Mouse (Mus musculus) heart, adult 2 months (tissue): Measurements from ENCODE around the gene Aatf. TPM values are rescaled to one million over a fixed set of nuclear protein-coding genes. Genes with fewer than 3 reads are reported as not detected.

Experiments
- DNase-seq, 2 experiments: peaks; one replicate each; pipeline ENCODE4 v3.0.0; 2021
- H3K27ac ChIP-seq: fragments of 200-600 bp; 2 replicates; pipeline ENCODE4 v1.8.1; 2022
- H3K27me3 ChIP-seq: fragments of 200-500 bp; 2 replicates; pipeline ENCODE4 v1.6.1; 2012; ENCODE audit warnings: mild to moderate bottlenecking, low read length, inconsistent platforms, mixed read lengths; ENCODE audit not compliant: control insufficient read depth, insufficient read depth
- H3K36me3 ChIP-seq: fragments of 200-500 bp; 2 replicates; pipeline ENCODE4 v1.6.1; 2012; ENCODE audit warnings: low read length, inconsistent platforms; ENCODE audit not compliant: control insufficient read depth, insufficient read depth
- H3K4me1 ChIP-seq: fragments of 200-500 bp; 2 replicates; pipeline ENCODE4 v1.6.1; 2011; ENCODE audit warnings: low read length; ENCODE audit not compliant: control insufficient read depth, insufficient read depth
- H3K4me3 ChIP-seq: fragments of 200-600 bp; 2 replicates; pipeline ENCODE4 v1.8.1; 2022
- H3K79me2 ChIP-seq: fragments of 200-500 bp; replicated peaks from 2 replicates; pipeline ENCODE4 v1.6.1; 2012; ENCODE audit warnings: mild to moderate bottlenecking, inconsistent platforms, low read length, moderate library complexity, mixed read lengths; ENCODE audit not compliant: control insufficient read depth, insufficient read depth
- H3K9ac ChIP-seq: fragments of 200-500 bp; 2 replicates; pipeline ENCODE4 v1.6.1; 2012; ENCODE audit warnings: low read depth, mild to moderate bottlenecking, control low read depth, inconsistent platforms, low read length, mixed read lengths
- CTCF ChIP-seq: fragments of 200-600 bp; IDR thresholded peaks from 2 replicates; pipeline ENCODE4 v1.8.1; 2022; ENCODE audit warnings: antibody characterized with exemption, mild to moderate bottlenecking, moderate library complexity
- EP300 ChIP-seq: fragments of 200-500 bp; IDR thresholded peaks from 2 replicates; pipeline ENCODE4 v1.6.1; 2011; ENCODE audit warnings: low read depth, low read length, control low read depth; ENCODE audit not compliant: insufficient read depth
- POLR2A ChIP-seq: fragments of 200-500 bp; IDR thresholded peaks from 2 replicates; pipeline ENCODE4 v1.6.1; 2011; ENCODE audit warnings: mild to moderate bottlenecking, low read depth, low read length, control low read depth; ENCODE audit not compliant: insufficient read depth
- WGBS: fragments of 180-500 bp; shearing (Covaris S2); methylation state at CpG from one replicate; pipeline ENCODE4 v1.1.7; 2018; 5-methylcytosine and 5-hydroxymethylcytosine counted together
- intact Hi-C: fragments of 180-260 bp; cut with DNase I; formaldehyde crosslinking; loops from one replicate; pipeline ENCODE4 v1.15.1; 2025
- long read RNA-seq: library from polyadenylated mRNA; stranded (forward); transcript quantifications from one replicate; pipeline ENCODE4 v2.0.0, GENCODE M21; 2021
- polyA plus RNA-seq: library from polyadenylated mRNA; depleted of rRNA; stranded (reverse); fragments of >200 nt; gene quantifications from 2 replicates; pipeline ENCODE4 v1.2.3, GENCODE M21; 2012; rRNA removed
- total RNA-seq, 2 experiments: library from RNA; stranded (reverse); gene quantifications; 2 replicates each; pipeline ENCODE4 v1.2.3; 2021

The Aatf gene
- total RNA-seq: 10 to 100 TPM; 13.8 to 14.3 TPM
- 2.9 TPM in 2 replicates for polyA plus RNA-seq
- long read RNA-seq, transcript Aatf-201 (13 exons, 1,822 nt): major isoform, 13 of 15 reads
- long read RNA-seq, partial matches to known transcripts: 1 of 15 reads
- long read RNA-seq, other reads (novel, unspliced or antisense): 1 of 15 reads

- WGBS: under 1% methylated on average over 80 of the region's 80 CpGs
- Histone ChIP-seq H3K79me2 (no peaks in the 10 kb centered on the region), H3K9ac (peak within 1 kb of the TSS; percentile 90), H3K36me3 (peaks cover 2% of the 10 kb centered on the region; the same call in 1 of the 2 replicates), H3K27me3 (peaks cover 5% of the 10 kb centered on the region), H3K27ac (peak within 1 kb of the TSS; percentile 79), H3K4me3 (peak within 1 kb of the TSS; percentile 94), H3K4me1 (0 out of 2 replicates have a peak, but pooled peaks cover 1% of the 10 kb centered on the region)
- intact Hi-C loops: loop anchor here (5.0 kb wide), 3 partner anchors 304 to 386 kb away; partner anchors contain the start of genes Acaca, Ggnbp2, Mrm1 and Tada2a
- DNase-seq: peak; percentile 98
- TF ChIP-seq EP300: peak; percentile 27; the same call in 1 of the 2 replicates
- peak; percentile 74 for TF ChIP-seq POLR2A
- no peak for TF ChIP-seq CTCF
Measured at GRCm38 (mm10) chr11:84513171-84514116, at the start of gene Aatf. Gene Aatf, minus strand, starts transcription at chr11:84513522.

- H3K27me3 ChIP-seq: no peaks in the 10 kb centered on the region
- H3K79me2 ChIP-seq: no peaks in the 10 kb centered on the region
- WGBS: 37% methylated on average over 9 of the region's 9 CpGs
- no peak for DNase-seq
- H3K4me1 ChIP-seq: no peaks in the 10 kb centered on the region
- no peak overlapping the region for H3K9ac ChIP-seq
- no peaks in the 10 kb centered on the region for H3K36me3 ChIP-seq
- TF ChIP-seq CTCF: no peak
- no peak overlapping the region for H3K27ac ChIP-seq
- intact Hi-C loops: no loop called here
- H3K4me3 ChIP-seq: no peak overlapping the region
Measured at GRCm38 (mm10) chr11:84562758-84563347, 49.5 kb upstream of the Aatf start.

GRCm38 (mm10) chr11:84561546-84561945 is 48.2 kb upstream of the Aatf start:
- WGBS: 55% methylated on average over 5 of the region's 5 CpGs
- TF ChIP-seq POLR2A: no peak
- TF ChIP-seq EP300: no peak
- no peak for TF ChIP-seq CTCF
- no peak overlapping the region for H3K27ac ChIP-seq
- intact Hi-C loops: no loop called here
- no peak for DNase-seq
- H3K27me3 ChIP-seq: no peaks in the 10 kb centered on the region
- no peak overlapping the region for H3K4me3 ChIP-seq
- no peaks in the 10 kb centered on the region for H3K36me3 ChIP-seq
- H3K4me1 ChIP-seq: no peaks in the 10 kb centered on the region
- no peaks in the 10 kb centered on the region for H3K79me2 ChIP-seq
- no peak overlapping the region for H3K9ac ChIP-seq

- Histone ChIP-seq H3K4me1 (no peaks in the 10 kb centered on the region), H3K79me2 (no peaks in the 10 kb centered on the region), H3K9ac (no peak overlapping the region), H3K27ac (no peak overlapping the region), H3K36me3 (no peaks in the 10 kb centered on the region), H3K4me3 (no peak overlapping the region), H3K27me3 (no peaks in the 10 kb centered on the region)
- WGBS: 74% methylated on average over 14 of the region's 14 CpGs
- DNase-seq: no peak
- intact Hi-C loops: no loop called here
- TF ChIP-seq CTCF (no peak), EP300 (no peak), POLR2A (no peak)
Measured at GRCm38 (mm10) chr11:84553821-84554450, 40.6 kb upstream of the Aatf start.

- intact Hi-C loops: no loop called here
- Histone ChIP-seq H3K27me3 (no peaks in the 10 kb centered on the region), H3K27ac (no peak overlapping the region), H3K79me2 (no peaks in the 10 kb centered on the region), H3K9ac (no peak overlapping the region), H3K4me3 (no peak overlapping the region), H3K4me1 (no peaks in the 10 kb centered on the region), H3K36me3 (no peaks in the 10 kb centered on the region)
- no peak for DNase-seq
- TF ChIP-seq EP300 (no peak), CTCF (no peak), POLR2A (no peak)
- 54% methylated on average over 4 of the region's 4 CpGs for WGBS
Measured at GRCm38 (mm10) chr11:84551296-84551695, 38.0 kb upstream of the Aatf start.
